Comparison of ENCODE assay signal across 8 mouse cellular contexts in the genomic region with DNA sequence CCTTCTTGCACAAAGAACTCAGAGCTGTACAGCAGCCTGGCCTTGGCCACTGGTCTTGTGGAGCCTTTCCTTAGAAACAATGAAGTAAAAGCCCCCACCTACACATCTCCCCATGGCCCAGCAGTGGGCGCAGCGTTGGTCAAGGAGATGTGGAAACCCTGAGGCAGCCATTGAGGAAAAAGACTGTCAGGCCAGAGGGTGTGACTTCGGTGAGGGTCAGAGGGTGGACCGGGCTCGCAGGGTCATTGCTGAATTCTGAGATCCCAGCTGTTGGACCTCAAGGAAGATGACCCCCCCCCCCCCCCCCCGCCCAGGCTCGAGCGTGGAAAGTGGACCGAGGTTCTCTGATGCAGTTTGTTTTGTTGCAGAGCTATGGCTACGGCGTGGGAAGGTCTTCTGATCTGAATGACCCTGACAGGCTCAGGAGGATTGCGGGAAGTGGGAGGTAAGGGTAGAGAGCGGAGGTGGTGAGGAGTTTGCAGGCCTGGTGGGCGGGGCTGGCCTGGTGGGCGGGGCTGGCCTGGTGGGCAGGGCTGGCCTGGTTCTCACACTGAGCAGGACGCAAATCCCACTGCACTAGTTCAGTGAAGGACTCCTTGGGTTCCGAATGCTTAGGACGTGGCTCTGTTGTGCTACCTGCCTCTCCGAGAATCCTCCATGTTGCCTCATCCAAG. TPM values are rescaled to one million over a fixed set of nuclear protein-coding genes. Genes with fewer than 3 reads are reported as not detected.
DNase-seq lines count a peak whose midpoint lies in the region; ATAC-seq and TF ChIP-seq lines count a peak whose summit lies in the region.

No protein-coding gene starts in this region.

- no peak overlapping the region for H3K27ac ChIP-seq in layer of hippocampus, adult 2 months
- H3K27ac ChIP-seq in embryonic facial prominence, embryonic 12.5 days: no peak overlapping the region
- H3K27ac ChIP-seq in heart, embryonic 11.5 days (ENCODE audit: low read depth, low read length): peak overlapping the region; percentile 22; the same call in 1 of the 2 replicates

- peak overlapping the region; percentile 36; the same call in 1 of the 2 replicates for H3K9ac ChIP-seq in embryonic facial prominence, embryonic 12.5 days
- H3K9ac ChIP-seq in heart, embryonic 11.5 days (ENCODE audit: low read depth, low read length): peak overlapping the region; percentile 58

- no peaks in the 10 kb centered on the region for H3K27me3 ChIP-seq in embryonic facial prominence, embryonic 12.5 days
- H3K27me3 ChIP-seq in heart, embryonic 11.5 days (ENCODE audit: control insufficient read depth, insufficient read depth, low read length): no peaks in the 10 kb centered on the region

- 10% methylated on average over 18 of the region's 19 CpGs for WGBS in embryonic facial prominence, embryonic 12.5 days
- 7% methylated on average over 18 of the region's 19 CpGs for WGBS in heart, embryonic 11.5 days (ENCODE audit: insufficient replicate concordance)

- peak; percentile 79; the same call in 1 of the 2 replicates for ATAC-seq in embryonic facial prominence, embryonic 12.5 days (ENCODE audit: insufficient number of reproducible peaks, insufficient read depth, low FRiP score, low TSS enrichment)
- peak; percentile 82 for ATAC-seq in heart, embryonic 11.5 days (replicated peaks; ENCODE audit: insufficient number of reproducible peaks, low FRiP score, low TSS enrichment)

- no peak for TF ChIP-seq CTCF in layer of hippocampus, adult 2 months (conservative IDR thresholded peaks at IDR 0.05)

- no peaks in the 10 kb centered on the region for H3K36me3 ChIP-seq in embryonic facial prominence, embryonic 12.5 days
- H3K36me3 ChIP-seq in heart, embryonic 11.5 days (ENCODE audit: control insufficient read depth, insufficient read depth, low read length): no peaks in the 10 kb centered on the region

- peak overlapping the region; percentile 56 for H3K4me2 ChIP-seq in embryonic facial prominence, embryonic 12.5 days (replicated peaks)
- peak overlapping the region; percentile 71 for H3K4me2 ChIP-seq in heart, embryonic 11.5 days

- no peak for DNase-seq in layer of hippocampus, adult 2 months (ENCODE audit: low spot score in 2 of 2)
- DNase-seq in layer of hippocampus, postnatal 25 days (ENCODE audit: extremely low spot score in 1 of 2, low spot score in 1 of 2): no peak
- DNase-seq in kidney, adult 9 months: peak; percentile 83
- peak; percentile 93 for DNase-seq in lung, postnatal 10 days
- DNase-seq in ovary, postnatal 14 days (ENCODE audit: low spot score): peak; percentile 74
- DNase-seq in right cerebral cortex, postnatal 36 days (ENCODE audit: low spot score in 2 of 2): no peak

- H3K4me1 ChIP-seq in embryonic facial prominence, embryonic 12.5 days: 0 out of 2 replicates have a peak, but pooled peaks cover 5% of the 10 kb centered on the region
- peaks cover 31% of the 10 kb centered on the region for H3K4me1 ChIP-seq in heart, embryonic 11.5 days (ENCODE audit: control insufficient read depth, insufficient read depth, low read length)

- peak overlapping the region; percentile 24; the same call in 1 of the 2 replicates for H3K4me3 ChIP-seq in layer of hippocampus, adult 2 months
- peak overlapping the region; percentile 34 for H3K4me3 ChIP-seq in embryonic facial prominence, embryonic 12.5 days
- peak overlapping the region; percentile 36 for H3K4me3 ChIP-seq in heart, embryonic 11.5 days (ENCODE audit: low read depth, low read length)

- H3K9me3 ChIP-seq in embryonic facial prominence, embryonic 12.5 days: no peaks in the 10 kb centered on the region
- H3K9me3 ChIP-seq in heart, embryonic 11.5 days (replicated peaks; ENCODE audit: control insufficient read depth, low read length): no peaks in the 10 kb centered on the region

RNA-seq across cellular contexts. Expression of a gene that starts 32.6 kb away (rescaled TPM):
- 10 to 100 TPM in 1 of 2 experiments, 1 to 10 TPM in 1; 9.8 to 14.0 TPM for total RNA-seq in layer of hippocampus, adult 2 months (2021)
- 10 to 100 TPM in 1 of 2 experiments, 1 to 10 TPM in 1; 6.3 to 11.2 TPM for total RNA-seq in layer of hippocampus, postnatal 25 days (2021)
- 7.7 and 9.0 TPM in 2 replicates for polyA plus RNA-seq in embryonic facial prominence, embryonic 12.5 days (2016; fragmentation: Nextera tagmentation; extraction: Ambion mirVana)
- polyA plus RNA-seq in heart, embryonic 11.5 days (2014; fragmentation: Nextera tagmentation; extraction: Ambion mirVana): 129 and 130 TPM in 2 replicates

RNA-seq across cellular contexts. Expression of a gene that starts 50.2 kb away (rescaled TPM):
- total RNA-seq in layer of hippocampus, adult 2 months (2021): 1 to 10 TPM; 4.1 to 4.4 TPM
- 1 to 10 TPM; 3.7 to 4.2 TPM for total RNA-seq in layer of hippocampus, postnatal 25 days (2021)
- 5.9 and 6.2 TPM in 2 replicates for polyA plus RNA-seq in embryonic facial prominence, embryonic 12.5 days (2016; fragmentation: Nextera tagmentation; extraction: Ambion mirVana)
- polyA plus RNA-seq in heart, embryonic 11.5 days (2014; fragmentation: Nextera tagmentation; extraction: Ambion mirVana): 0.37 and 0.57 TPM in 2 replicates

Comparison
In these comparisons a context has a peak if more than half of its experiments do, and no peak if none do; other contexts are left out.
1. DNase-seq: peak in kidney, adult 9 months (single experiment), lung, postnatal 10 days (single experiment) and ovary, postnatal 14 days (single experiment); none in layer of hippocampus, adult 2 months (0 of 2), layer of hippocampus, postnatal 25 days (0 of 2) and right cerebral cortex, postnatal 36 days (0 of 2).
2. Peak in every context shown above with its lines, with median percentiles within 50 percentile points of each other: H3K4me3 ChIP-seq.